Mouse (Mus musculus) adrenal gland, postnatal 25 days (tissue): Measurements from ENCODE around the gene Sdk1. TPM values are rescaled to one million over a fixed set of nuclear protein-coding genes. Genes with fewer than 3 reads are reported as not detected.
A peak's percentile ranks its signal among the peaks of the same experiment; 100 is the strongest.

Experiments
- DNase-seq: peaks from one replicate; pipeline ENCODE4 v3.0.0; 2021; ENCODE audit warnings: mixed read lengths
- total RNA-seq: library from RNA; stranded (reverse); gene quantifications from 2 replicates; pipeline ENCODE4 v1.2.3, GENCODE M21; 2021

Gene Sdk1
- total RNA-seq, 1 experiment from 2014 or later = 18.3 TPM

DNA sequence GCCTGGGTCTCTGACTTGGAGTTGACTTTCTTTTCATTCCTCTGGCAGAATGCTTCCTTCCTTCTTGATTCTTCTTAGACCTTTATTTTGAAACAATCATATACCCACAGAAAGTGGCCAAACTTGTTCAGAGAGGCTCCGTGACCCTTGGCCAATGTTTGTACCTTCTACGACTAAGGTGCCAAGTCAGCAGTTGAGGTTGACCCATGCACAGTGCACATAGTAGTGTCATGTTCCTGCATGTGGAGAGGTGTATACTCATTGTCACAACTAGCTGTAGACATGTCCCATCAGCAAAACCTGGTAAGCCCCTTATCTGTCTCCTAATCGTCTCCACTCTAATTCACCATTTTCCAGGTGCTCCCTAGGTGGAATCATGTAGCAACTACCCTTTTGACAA, 530.2 kb downstream of the Sdk1 start:
- no peak for DNase-seq

DNA sequence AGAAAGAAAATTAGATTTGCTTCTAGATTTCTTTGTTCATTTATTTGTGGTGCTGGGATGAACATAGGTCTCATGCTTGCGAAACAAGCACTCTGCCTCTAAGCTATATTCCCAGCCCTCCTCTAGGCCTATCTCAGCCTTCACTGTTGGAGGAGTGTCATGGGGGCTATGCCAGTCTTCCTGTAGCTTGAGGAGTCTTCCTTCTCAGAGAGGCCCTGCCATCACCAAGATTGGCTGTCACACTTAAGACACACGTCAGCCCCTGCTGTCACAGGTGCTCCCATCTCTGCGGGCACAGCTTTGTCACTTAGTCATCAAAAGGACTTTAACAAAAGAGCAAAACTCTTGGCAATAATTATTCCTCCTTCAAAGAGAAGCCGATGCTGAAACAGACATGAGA, 536.9 kb downstream of the Sdk1 start:
- no peak for DNase-seq

DNA sequence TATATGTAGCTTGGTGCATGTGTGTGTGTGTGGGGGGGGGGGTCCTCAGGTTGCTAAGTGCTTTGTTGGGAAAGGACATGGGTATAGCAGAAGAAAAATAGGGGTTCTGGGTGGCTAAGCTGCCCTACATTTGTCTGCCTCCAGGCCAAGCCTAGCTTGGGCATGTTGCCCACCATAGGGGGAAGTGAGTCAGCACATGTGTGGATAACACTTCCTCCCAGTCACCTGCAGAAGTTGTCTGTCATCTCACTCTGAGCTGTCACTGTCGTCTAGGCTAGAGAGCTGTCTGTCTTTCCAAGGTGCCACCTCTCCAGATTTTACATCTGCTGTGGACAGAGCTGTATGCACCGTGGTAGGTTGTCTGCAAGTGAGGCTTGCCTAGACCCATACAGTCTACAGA, 539.9 kb downstream of the Sdk1 start:
- no peak for DNase-seq

DNA sequence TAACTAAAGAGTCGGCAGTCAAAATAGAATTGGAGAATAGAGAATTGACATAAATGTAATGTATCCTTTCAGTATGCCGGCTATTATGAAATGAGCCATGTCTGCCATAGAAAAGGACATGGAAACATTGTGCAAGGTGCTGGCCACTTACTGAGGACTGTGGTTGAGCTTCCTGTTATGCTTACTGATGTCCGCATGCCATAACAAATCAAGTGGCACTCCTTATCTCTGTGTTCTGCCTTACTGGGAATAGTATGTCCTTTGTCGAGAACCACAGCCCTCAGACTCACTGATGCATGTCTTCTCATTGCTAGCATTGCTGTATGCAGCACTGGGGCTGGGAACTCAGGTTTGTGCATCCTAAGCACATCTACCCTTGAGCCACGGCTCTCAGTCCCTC, 541.0 kb downstream of the Sdk1 start:
- no peak for DNase-seq

DNA sequence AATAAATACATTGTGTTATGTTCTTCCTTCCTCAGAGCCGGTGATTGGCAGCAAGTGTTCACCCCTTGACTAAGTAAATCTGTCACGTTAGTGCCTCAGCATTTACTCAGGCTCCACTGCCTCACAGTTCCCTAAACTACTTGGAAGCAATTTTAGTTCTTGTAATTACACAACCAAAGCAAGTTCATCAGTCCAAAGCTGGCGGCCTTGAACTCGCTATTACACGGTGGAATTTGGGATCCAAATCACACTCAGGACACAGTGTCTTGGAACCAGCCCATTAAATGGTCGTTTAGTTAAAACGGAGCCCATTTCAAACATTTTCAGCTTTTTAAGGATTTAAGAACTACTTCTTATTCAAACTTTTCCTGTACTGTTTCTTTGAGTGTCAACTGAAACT, 542.2 kb downstream of the Sdk1 start:
- peak; percentile 7 for DNase-seq

DNA sequence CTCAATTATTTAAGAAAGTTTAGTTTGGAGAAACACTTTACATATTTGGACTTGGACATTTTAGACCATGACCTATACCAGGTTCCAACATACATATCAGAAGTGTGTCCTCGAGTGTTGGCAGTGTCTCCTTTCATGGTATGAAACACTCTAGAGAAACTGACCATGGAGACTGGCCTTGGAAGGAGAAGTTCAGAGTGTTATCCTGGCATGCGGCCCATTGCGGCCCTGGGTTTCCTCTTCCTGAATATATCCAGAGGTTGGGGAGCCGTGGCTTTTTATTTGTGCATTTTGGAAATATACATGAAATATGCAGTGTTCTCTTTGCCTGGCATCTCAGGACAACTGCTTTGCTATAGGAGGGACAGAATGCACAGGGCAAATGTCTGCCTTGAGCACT, 552.6 kb downstream of the Sdk1 start:
- peak; percentile 76 for DNase-seq

DNA sequence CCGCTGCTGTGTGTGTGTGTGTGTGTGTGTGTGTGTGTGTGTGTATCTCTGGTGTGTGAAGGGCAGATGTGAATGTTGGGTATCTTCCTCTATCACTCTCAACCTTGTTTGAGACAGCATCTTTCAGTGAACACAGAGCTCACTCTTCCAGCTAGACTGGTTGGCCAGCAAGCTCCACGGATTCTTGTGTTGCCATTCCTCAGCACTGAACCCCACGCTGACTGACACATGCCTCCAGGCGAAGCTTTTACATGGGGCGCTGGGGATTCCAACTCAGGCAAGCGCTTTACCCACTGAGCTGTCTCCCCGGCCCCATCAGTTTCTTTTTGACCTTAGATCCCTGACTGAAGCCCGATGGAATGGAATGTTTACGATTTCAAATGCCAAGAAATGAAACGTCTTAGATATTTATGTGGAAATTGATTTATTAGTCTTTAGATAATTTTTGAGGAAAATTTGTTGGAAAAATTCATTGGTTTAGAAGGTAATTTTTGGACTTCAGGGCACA, 582.6 kb downstream of the Sdk1 start:
- DNase-seq = no peak

DNA sequence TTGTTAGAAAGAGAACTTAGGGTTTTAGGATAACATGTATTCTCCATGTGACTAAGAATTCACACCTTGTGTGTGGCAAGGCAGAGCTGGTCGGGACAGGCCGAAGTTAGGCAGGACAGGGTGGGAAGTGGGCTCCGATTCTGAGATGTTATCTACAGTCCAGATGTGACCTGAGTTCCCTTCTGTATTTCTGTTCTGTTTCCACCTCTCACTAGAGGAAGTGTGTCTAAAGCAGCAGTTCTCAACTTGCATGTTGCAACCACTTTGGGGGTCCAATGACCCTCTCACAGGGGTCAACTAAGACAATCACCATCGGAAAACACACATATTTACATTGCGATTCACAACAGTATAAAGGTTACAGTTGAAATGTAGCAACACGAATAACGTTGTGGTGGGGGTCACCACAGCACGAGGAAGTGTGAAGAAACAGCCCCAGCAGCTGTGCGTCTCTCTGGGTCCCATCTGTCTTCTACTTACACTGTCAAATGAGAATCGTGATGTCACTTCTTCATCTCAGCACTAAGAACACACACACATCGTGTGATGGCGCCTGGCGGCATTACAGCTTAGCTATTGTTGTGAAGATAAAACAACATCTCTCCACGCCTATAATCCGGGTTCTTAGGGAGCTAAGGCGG, 583.6 kb downstream of the Sdk1 start:
- DNase-seq = no peak

DNA sequence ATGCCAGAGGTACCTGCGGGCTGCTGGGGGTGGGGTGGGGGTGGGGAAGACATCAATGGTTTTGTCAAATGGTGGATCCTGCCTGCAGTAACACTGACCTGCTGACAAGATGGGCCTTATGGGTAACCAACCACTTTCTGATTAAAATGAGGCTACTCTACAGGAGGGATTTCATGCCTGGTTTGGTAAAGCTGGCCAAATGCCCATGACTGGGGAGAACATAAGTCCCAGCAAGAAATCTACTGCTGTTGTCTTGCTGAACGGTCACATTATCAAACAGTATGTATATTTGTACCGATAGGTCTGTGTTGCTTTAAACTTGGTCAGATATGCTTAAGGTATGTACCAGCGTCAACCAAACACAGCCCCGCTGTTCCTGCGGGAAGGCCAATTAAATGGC, 594.3 kb downstream of the Sdk1 start:
- no peak for DNase-seq

DNA sequence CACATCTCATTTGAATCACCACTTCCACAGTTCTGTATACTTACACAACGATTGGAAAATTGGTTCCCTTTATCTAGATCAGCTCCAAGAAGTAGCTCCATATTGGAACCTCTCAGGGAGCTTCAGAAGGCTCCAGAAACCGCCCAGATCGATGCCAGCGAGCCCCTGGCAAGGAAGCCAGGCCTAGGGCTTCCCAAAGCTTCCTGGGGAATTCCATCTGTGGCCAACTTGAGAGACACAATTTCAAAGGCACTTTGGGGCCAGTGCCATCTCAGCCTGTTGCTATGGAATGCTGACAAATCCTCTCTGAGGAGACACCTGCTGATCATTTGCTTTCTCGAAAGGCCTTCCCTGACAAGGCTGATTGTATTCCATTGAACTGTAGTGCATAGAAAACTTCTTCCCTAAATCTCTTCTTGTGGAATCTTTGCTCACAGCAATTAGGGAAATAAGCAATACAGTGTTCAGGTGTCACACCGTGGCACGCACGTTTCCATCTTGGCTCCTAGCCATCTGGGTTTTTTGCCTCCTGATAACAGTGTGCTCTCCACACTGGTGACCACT, 595.7 kb downstream of the Sdk1 start:
- DNase-seq = no peak

DNA sequence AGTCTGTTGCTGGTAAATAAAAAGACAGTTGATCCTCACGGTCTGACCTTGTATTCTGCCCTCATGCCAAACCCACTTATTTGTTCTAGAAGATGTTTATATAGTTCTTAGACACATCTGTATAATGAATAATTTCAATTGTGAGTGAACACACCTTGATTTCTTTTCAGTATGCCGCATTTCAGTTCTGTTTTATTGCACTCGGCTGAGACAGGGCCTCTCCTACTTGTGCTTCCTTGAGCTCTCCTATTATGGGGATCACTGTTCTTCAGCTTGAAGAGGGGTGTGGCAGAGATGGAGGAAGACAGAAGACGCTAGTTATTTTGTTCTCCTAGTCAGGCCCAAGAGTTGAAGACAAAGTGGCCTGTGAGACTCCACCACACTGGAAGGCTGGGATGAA, 603.4 kb downstream of the Sdk1 start:
- no peak for DNase-seq

DNA sequence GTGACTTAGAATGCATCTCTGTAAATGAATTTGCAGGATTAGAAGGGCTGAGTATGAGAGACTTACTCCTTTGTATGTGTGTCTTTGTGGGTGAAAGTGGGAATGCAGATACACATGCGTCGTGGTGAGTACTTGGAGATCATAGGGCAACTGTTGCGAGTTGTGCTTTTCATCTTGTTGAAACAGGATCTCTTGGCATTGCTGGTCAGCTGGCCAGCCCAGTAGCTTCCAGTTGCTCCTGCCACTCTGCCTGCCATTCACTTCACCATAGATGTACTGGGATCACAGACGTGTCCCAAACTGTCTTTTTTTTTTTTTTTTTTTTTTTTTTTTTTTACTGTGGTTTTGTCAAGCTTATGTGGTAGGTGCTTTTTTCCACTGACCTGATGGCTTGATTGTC, 606.4 kb downstream of the Sdk1 start:
- DNase-seq = no peak

DNA sequence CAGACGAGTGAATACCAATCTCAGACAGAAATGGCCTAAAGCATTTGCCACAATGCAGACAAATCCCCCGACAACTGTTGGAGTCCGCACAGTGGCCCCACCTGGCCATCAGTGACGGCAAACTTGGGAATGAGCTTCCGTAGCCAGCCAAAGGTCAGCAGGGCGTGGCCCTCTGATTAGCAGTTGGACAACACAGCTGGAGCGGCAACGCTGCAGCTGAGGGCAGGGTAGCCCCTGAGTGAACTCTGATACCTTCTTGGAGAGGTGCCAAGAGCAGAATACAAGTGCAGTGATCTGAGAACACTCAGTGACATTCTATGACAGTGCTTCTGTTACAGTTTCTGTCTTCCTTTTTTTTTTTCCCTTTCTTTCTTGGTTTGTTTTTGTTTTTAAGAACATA, 610.9 kb downstream of the Sdk1 start:
- DNase-seq = peak; percentile 23

DNA sequence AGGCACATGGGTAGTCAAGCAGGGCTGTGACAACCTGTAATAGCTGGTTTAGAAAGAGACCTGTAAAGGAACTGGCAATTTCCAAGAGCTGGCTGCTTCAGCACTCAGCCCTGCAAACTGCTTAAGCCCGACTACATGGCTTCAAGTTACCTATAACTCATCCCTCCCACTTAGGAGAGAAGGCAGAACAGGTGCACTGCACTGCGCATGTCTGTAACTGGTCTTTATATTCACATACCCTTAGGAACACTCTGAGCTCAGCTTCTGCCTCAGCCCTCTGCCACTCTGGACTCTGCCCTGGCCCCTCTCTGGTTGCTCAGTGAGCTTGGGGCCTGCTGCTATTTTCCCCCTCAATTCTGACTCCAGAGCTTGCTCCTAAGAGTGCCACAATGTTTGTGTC, 615.2 kb downstream of the Sdk1 start:
- DNase-seq = no peak

DNA sequence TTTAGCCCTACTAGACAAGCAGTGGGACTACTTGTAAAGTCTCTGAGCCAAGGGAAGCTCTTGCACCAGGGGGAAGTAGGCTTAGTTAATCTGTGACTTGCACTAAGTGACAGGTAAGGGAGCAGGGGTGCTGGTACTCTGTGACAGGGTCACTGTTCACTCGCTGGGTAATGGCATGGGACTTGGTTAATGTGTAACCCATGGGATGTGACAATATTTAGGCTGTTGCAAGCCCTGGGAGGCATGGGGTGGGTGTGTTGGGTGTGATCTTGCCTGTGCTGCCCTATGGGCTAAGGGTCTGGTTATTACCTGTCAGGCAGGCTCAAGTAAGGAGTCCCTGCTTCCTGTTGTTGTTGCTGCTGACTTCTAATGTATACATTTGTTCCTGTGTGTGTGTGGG, 616.5 kb downstream of the Sdk1 start:
- no peak for DNase-seq

DNA sequence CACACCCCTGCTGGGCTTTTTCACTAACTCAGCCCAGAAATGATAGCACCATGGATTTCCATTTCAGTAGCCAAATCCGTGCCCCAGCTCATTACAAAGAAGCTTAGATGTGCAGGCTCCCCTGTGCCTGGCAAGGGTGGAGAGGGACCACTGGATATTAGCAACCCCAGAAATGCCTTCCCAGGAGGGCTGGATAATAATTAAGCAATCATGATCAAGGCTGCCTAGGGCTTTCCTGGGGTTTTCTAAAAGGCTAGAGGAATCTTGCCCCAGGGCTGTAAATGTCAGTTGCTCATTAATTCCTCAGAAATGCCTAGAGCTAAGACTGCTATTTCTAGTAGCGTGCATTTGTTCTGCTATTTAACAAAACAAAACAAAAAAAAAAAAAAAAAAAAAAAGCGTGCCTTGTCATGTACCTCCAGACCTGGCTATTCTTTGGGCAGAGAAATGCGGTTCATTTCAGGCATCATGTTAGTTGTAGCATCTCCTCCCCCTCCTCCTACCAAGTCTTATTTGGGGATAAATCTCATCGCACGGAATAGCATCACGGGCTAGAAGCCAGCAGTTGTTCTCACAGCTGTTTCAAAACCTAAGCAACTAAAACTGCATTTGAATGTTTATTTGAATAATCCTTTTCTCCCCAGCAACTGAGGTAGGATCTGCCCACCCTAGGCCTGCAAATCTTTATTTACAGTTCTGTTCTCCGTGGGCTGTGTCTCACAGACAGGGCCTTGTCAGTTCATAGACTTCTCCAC, 617.3 kb downstream of the Sdk1 start:
- DNase-seq = no peak

DNA sequence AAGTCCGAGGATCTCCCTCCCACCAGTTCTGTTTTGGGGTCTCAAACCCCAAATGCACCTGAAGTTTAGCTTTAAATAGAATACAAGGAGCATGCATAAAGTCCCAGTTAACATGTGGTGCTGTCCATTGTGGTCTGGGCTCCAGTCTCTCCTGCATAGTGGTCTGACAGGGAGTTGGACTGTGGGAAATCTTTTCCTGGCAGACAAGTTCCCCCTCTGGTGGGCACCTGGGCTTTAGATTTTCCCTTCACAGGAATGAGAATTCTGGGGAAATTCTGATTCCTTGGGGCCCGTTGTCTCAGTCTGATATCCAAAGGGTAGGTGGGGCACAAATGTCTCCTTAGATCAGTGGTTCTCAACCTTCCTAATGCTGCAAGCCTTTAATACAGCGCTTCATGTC, 624.8 kb downstream of the Sdk1 start:
- DNase-seq = no peak

DNA sequence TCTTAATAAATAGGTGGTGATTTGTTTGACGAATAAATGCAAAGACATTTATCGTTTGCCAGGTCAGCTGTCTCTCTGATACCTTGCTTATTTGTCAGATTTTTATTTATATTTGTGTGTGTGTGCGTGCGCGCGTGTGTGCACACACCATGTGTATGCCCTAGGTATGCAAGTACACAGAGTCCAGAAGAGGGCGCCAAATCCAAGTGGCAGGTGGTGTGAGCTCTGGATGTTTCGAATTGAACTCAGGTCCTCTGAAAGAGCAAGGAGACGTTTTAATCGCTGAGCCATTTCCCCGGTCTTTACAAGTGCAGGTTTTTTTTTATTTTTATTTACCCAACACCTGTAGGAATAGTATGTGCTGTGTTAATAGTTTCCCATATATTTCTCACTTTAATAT, 632.5 kb downstream of the Sdk1 start:
- DNase-seq = no peak

DNA sequence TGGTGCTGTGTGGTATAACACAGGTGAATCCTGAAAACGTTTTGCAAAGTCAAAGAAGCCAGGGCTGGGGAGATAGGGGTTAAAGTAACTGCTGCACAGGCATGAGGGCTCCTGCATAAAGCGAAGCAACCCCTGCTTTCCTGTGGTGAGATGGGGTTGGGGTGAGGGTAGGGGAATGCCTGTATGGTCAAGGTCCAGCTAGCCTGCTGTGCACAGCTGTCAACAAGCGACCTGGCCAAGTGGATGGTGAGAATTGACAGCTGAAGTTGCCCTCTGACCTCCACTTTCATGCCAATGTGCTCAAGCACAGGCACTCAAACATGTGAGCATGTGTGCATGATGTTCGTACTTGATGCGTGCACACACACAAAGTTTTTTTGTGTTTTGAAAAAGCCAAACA, 639.4 kb downstream of the Sdk1 start:
- no peak for DNase-seq

DNA sequence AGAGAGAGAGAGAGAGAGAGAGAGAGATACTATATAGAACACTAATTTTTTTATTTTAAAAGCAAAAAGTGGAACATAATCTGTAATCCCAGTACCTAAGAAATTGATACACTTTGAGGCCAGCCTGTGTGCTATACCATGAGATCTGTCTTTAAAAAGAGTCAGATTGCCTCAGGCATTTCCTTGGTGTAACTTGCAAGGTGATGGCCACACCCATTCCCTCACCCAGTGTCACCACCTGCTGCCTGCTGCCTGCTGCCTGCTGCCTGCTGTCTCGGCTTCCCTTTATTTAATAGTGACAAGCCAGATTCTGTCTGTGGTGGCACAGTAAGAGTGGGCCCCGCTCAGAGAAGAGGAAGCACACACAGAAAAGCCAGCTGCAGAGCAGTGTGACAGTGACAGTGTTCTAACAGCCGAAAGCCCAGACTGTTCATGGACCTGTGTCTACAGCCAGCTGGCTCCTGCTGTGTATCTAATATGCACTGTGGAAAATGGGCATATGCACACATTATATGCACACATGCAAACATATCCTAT, 642.9 kb downstream of the Sdk1 start:
- DNase-seq = no peak

DNA sequence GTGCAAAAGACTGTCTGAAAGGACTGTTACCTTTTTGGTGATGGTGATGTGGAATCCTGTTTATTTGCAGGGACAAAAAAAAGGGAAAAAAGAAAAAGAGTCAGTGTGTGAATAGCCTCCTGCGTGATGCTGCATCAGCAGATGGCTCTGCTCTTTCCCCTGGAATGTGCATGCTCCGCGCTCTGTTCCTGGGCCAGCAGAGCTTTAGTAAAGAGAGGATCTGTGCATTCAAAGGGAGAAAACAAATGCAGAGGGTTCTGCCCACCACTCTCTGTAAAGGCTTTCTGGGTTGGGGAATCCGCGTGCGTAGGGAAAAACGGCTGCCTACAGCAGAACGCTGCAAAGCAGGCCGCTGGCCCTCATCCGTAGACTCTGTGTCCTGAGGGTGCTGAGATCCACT, 644.7 kb downstream of the Sdk1 start:
- no peak for DNase-seq

DNA sequence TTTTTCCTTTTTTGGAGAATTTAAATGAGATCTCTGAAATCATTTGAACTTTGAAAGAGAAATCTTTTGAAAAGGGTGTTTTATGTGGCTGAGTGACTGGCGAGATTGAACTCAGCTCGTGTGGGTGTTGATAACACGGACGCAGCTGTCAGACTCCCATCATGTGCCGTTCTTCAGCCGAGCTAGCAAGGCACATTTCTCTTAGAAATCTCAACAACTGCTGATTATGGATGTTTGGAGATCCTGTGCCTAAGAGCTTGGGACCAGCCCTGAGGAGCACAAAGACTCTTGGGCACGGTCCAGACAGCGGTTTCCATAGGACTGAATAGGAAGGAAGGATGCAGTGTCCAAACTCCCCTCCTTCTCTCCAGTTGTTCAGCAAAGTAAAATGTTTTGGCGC, 648.5 kb downstream of the Sdk1 start:
- no peak for DNase-seq

DNA sequence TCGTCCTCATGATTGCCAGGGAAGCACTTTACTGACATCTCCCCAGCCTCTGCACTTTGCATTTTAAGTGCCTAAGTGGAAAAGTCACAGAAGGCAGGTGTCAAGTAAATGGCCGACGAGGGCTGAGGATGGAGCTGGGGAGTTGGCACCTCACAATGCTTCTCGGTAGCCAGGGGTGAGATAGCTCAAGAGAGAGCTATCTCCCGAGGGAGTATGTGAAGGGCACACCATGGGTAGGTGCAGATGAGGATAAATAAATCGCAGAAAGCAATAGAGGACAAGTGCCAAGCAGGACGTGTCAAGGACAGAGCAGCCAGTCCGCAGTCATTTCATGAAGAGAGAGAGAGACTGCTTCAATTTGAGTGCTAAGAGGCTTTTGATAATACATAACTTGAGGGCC, 655.1 kb downstream of the Sdk1 start:
- DNase-seq = no peak

DNA sequence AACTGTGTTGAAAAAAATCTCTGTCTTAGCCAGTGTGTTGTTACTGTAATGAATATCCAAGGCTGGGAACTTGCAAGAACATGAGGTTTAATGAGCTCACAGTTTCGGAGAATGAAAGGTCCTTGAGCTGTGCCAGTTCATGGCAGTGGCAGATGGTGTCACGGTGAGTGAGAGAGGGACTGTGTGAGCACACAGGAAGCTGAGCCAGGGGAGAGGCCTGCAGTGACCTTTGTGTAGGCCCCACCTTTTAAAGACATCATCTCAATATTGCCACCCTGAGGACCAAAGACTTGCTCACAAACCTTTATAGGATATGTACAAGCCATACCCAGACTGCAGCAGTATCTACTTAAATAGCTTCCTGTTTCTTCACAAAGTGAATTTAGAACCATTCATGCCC, 656.2 kb downstream of the Sdk1 start:
- no peak for DNase-seq
